Mouse (Mus musculus) monocyte, adult 2 months (primary cell): ENCODE measurements around the gene 1700003E16Rik.

Experiments
- DNase-seq, 2 experiments: peaks; one replicate each; pipeline ENCODE4 v3.0.0; 2022; ENCODE audit warnings: low spot score in 2 of 2, low read depth in 1 of 2

1700003E16Rik gene

GRCm38 (mm10) chr6:83197345-83198004 lies 41.3 kb downstream of the 1700003E16Rik start:
- no peak for DNase-seq

DNA sequence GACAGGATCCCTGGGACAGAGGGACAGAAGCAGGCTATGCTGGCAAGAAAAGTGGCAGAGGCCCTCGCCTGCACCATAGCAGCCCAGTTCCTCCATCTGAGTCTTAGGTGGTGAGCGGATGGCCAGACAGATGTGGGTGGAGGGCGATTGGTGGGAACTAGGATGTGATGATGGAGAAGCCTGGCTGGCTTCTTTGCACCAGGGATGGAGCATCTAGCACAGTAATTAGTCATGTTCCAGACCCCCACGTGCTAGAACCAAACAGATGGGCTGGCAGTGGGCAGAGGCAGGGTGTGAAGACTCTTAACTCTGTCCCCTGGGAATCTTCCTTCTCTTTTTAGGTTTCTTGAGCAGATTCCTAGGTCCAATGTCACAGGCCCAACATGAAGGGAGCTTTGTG lies 47.1 kb downstream of the 1700003E16Rik start:
- DNase-seq, result no peak

GRCm38 (mm10) chr6:83205851-83206250 lies 49.6 kb downstream of the 1700003E16Rik start:
- no peak for DNase-seq

GRCm38 (mm10) chr6:83206321-83206720 lies 50.1 kb downstream of the 1700003E16Rik start:
- no peak for DNase-seq

DNA sequence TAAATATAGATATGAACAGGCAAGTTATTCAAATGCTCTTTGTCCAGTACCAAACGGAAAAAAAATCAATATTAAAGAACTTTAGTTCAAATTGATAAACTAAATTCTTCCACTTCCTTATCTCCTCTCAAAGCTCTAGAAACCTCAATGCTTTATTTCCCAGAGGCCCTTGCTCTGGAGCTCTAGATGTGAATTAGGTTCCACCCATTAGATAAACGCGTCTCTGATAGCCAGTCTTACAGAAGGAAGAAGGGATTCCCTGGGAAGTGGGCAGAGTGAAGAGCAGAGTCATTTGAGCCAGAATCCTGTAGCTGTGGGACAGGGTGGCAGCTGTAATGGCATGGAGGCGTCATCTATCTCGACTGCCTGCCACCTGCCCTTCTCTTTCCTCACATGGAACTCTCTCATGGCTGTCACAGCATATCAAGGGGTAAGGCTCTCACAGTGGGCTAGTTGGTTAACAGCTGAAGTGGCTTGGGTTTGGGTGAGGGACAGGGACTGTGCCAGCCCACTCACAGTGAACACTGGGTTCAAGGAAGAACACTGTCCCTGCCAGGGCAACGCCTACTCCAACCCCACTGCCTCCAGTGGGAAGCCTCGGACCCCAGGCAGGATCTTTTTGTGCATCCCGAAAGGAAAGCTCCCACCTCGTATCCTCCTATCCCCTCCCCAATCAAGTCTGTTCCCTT lies 51.3 kb downstream of the 1700003E16Rik start:
- no peak for DNase-seq

GRCm38 (mm10) chr6:83208050-83208400 lies 51.8 kb downstream of the 1700003E16Rik start:
- DNase-seq, result no peak

- DNase-seq, result no peak
Measured at GRCm38 (mm10) chr6:83210495-83210894, 54.3 kb downstream of the 1700003E16Rik start.

- no peak for DNase-seq
Measured at GRCm38 (mm10) chr6:83211526-83211925, 55.3 kb downstream of the 1700003E16Rik start.
